Mouse (Mus musculus) urinary bladder, postnatal 25 days (tissue): ENCODE results near the gene Trak2.
"Not testable (repeated sequence)": the region's sequence is repeated elsewhere in the genome, so short reads cannot be mapped to it uniquely, and the experiment has no call there.

Experiments used
- DNase-seq: peaks from one replicate; pipeline ENCODE4 v3.0.0; 2022; ENCODE audit warnings: low spot score

Trak2 gene

GRCm38 (mm10) chr1:58973366-58974221 lies at the start of gene Trak2, which contains the start of gene Stradb:
Gene Trak2 (minus strand): TSS chr1:58973430.
Gene Stradb (plus strand): TSS chr1:58973522.
- peak; percentile 85 for DNase-seq

GRCm38 (mm10) chr1:59021556-59021955 lies 48.3 kb upstream of the Trak2 start:
- no peak for DNase-seq

- DNase-seq, result no peak
These were observed 36.0 kb upstream of the Trak2 start for GRCm38 (mm10) chr1:59009250-59009649.

- DNase-seq, result no peak
These were observed 22.1 kb upstream of the Trak2 start for GRCm38 (mm10) chr1:58995313-58995712.

GRCm38 (mm10) chr1:58993723-58994122 lies 20.5 kb upstream of the Trak2 start:
- DNase-seq, result no peak

- DNase-seq, result no peak
These were observed 19.9 kb upstream of the Trak2 start for GRCm38 (mm10) chr1:58993144-58993543.

GRCm38 (mm10) chr1:58984586-58984985 lies 11.4 kb upstream of the Trak2 start:
- no peak for DNase-seq

- DNase-seq, result no peak
These were observed 9.0 kb upstream of the Trak2 start for GRCm38 (mm10) chr1:58982276-58982675.

- no peak for DNase-seq
These were observed 322 bp downstream of the Trak2 start for GRCm38 (mm10) chr1:58972851-58973365.

GRCm38 (mm10) chr1:58971097-58971496 lies 2.1 kb downstream of the Trak2 start:
- no peak for DNase-seq

GRCm38 (mm10) chr1:58970054-58970453 lies 3.2 kb downstream of the Trak2 start:
- no peak for DNase-seq

GRCm38 (mm10) chr1:58967534-58967933 lies 5.7 kb downstream of the Trak2 start:
- no peak for DNase-seq

GRCm38 (mm10) chr1:58962865-58963264 lies 10.4 kb downstream of the Trak2 start:
- DNase-seq, result no peak

- DNase-seq, result no peak
These were observed 10.8 kb downstream of the Trak2 start for GRCm38 (mm10) chr1:58962418-58962817.

GRCm38 (mm10) chr1:58961152-58961893 lies 11.9 kb downstream of the Trak2 start:
- no peak for DNase-seq

- DNase-seq, result no peak
These were observed 13.5 kb downstream of the Trak2 start for GRCm38 (mm10) chr1:58959682-58960081.

- not testable (repeated sequence) for DNase-seq
These were observed 14.3 kb downstream of the Trak2 start for GRCm38 (mm10) chr1:58958789-58959526.

GRCm38 (mm10) chr1:58957931-58958330 lies 15.3 kb downstream of the Trak2 start:
- no peak for DNase-seq

GRCm38 (mm10) chr1:58956229-58956628 lies 17.0 kb downstream of the Trak2 start:
- DNase-seq, result no peak

GRCm38 (mm10) chr1:58955716-58956115 lies 17.5 kb downstream of the Trak2 start:
- no peak for DNase-seq

GRCm38 (mm10) chr1:58954578-58955410 lies 18.4 kb downstream of the Trak2 start:
- DNase-seq, result no peak
